Mouse (Mus musculus) heart, postnatal 14 days (tissue): ENCODE data around the gene Spata16. TPM values are rescaled to one million over a fixed set of nuclear protein-coding genes. Genes with fewer than 3 reads are reported as not detected.

ENCODE experiments used
- DNase-seq, 2 experiments: peaks; one replicate each; pipeline ENCODE4 v3.0.0; 2021 to 2022
- intact Hi-C: fragments of 180-260 bp; cut with DNase I; formaldehyde crosslinking; loops from one replicate; pipeline ENCODE4 v1.15.1; 2025
- microRNA-seq, 2 experiments: library from miRNA; unstranded; fragments of <30 nt; microRNA quantifications; one replicate each; pipeline ENCODE4 v1.2.0; 2021 to 2022
- total RNA-seq, 2 experiments: library from RNA; stranded (reverse); gene quantifications; 2 replicates each; pipeline ENCODE4 v1.2.3; 2021

Spata16 gene
- total RNA-seq, 2 experiments from 2014 or later: not detected

GRCm38 (mm10) chr3:26968852-26969513 lies 331.6 kb downstream of the Spata16 start:
- intact Hi-C loops: no loop called here
- DNase-seq: no peak

- intact Hi-C loops: no loop called here
- DNase-seq: no peak
Measured at GRCm38 (mm10) chr3:26970529-26970928, 333.1 kb downstream of the Spata16 start.

- no peak for DNase-seq
- intact Hi-C loops: no loop called here
Measured at GRCm38 (mm10) chr3:26971276-26971675, 333.9 kb downstream of the Spata16 start.

- intact Hi-C loops: no loop called here
- DNase-seq: no peak
Measured at GRCm38 (mm10) chr3:26972105-26972504, 334.7 kb downstream of the Spata16 start.

GRCm38 (mm10) chr3:26979603-26980002 lies 342.2 kb downstream of the Spata16 start:
- DNase-seq: no peak
- intact Hi-C loops: no loop called here

- intact Hi-C loops: no loop called here
- no peak for DNase-seq
Measured at GRCm38 (mm10) chr3:26980371-26980770, 343.0 kb downstream of the Spata16 start.

- intact Hi-C loops: no loop called here
Measured at GRCm38 (mm10) chr3:26981979-26982623, 344.7 kb downstream of the Spata16 start.

GRCm38 (mm10) chr3:26983749-26984148 lies 346.3 kb downstream of the Spata16 start:
- intact Hi-C loops: no loop called here
- DNase-seq: no peak

More at GRCm38 (mm10) chr3:26981979-26982623, 344.7 kb downstream of the Spata16 start:
- no peak for DNase-seq

GRCm38 (mm10) chr3:27006844-27007243 lies 369.4 kb downstream of the Spata16 start:
- no peak for DNase-seq
- intact Hi-C loops: no loop called here

- no peak for DNase-seq
- intact Hi-C loops: no loop called here
Measured at GRCm38 (mm10) chr3:27027957-27028356, 390.5 kb downstream of the Spata16 start.

GRCm38 (mm10) chr3:27028526-27028925 lies 391.1 kb downstream of the Spata16 start:
- intact Hi-C loops: no loop called here
- no peak for DNase-seq

- no peak for DNase-seq
- intact Hi-C loops: no loop called here
Measured at GRCm38 (mm10) chr3:27030067-27030857, 392.8 kb downstream of the Spata16 start.

Small RNAs within 50 kb of the gene (microRNA-seq; reads per million reads assigned to microRNA genes)
- gene Gm25773 (0 reads per million in 2 experiments), gene Gm44464 (0 reads per million in 2 experiments)
